Mouse (Mus musculus) heart, embryonic 16.5 days (tissue): Measurements from ENCODE around the gene Fchsd2. TPM values are rescaled to one million over a fixed set of nuclear protein-coding genes. Genes with fewer than 3 reads are reported as not detected.

ENCODE experiments used
- ATAC-seq: fragments of 200-750 bp; cut with Nextera tagmentation; replicated peaks from 2 replicates; pipeline ENCODE4 v1.8.0; 2017; ENCODE audit warnings: moderate number of reproducible peaks; ENCODE audit not compliant: insufficient read depth, low FRiP score; ENCODE audit errors: extremely low read depth
- H3K27ac ChIP-seq: fragments of 300-500 bp; sonication (generic); 2 replicates; pipeline ENCODE4 v1.5.1; 2014; ENCODE audit warnings: mild to moderate bottlenecking, low read length, control low read depth, moderate library complexity
- H3K27me3 ChIP-seq: fragments of 300-500 bp; sonication (generic); 2 replicates; pipeline ENCODE4 v1.6.1; 2014; ENCODE audit warnings: low read length, mixed read lengths; ENCODE audit not compliant: control insufficient read depth, insufficient read depth
- H3K36me3 ChIP-seq: fragments of 300-500 bp; sonication (generic); 2 replicates; pipeline ENCODE4 v1.6.1; 2014; ENCODE audit not compliant: control insufficient read depth, insufficient read depth
- H3K4me1 ChIP-seq: fragments of 300-500 bp; sonication (generic); 2 replicates; pipeline ENCODE4 v1.6.1; 2014; ENCODE audit warnings: low read length, mixed read lengths; ENCODE audit not compliant: control insufficient read depth, insufficient read depth
- H3K4me2 ChIP-seq: fragments of 300-500 bp; sonication (generic); 2 replicates; pipeline ENCODE4 v1.6.1; 2014; ENCODE audit warnings: low read depth, mild to moderate bottlenecking, control low read depth, low read length
- H3K4me3 ChIP-seq: fragments of 300-500 bp; sonication (generic); 2 replicates; pipeline ENCODE4 v1.5.1; 2014; ENCODE audit warnings: mild to moderate bottlenecking, control low read depth, low read length
- H3K9ac ChIP-seq: fragments of 300-500 bp; sonication (generic); 2 replicates; pipeline ENCODE4 v1.6.1; 2014; ENCODE audit warnings: low read length, control low read depth
- H3K9me3 ChIP-seq: fragments of 300-500 bp; sonication (generic); replicated peaks from 2 replicates; pipeline ENCODE4 v1.6.1; 2016; ENCODE audit warnings: low read length; ENCODE audit not compliant: control insufficient read depth
- WGBS: fragments of 180-500 bp; shearing (Covaris S2); extraction: QIAGEN DNeasy Blood & Tissue Kit; methylation state at CpG from one replicate; pipeline ENCODE4 v1.1.7; 2014; 5-methylcytosine and 5-hydroxymethylcytosine counted together
- polyA plus RNA-seq: library from polyadenylated mRNA; unstranded; fragments of >200 nt; fragmentation: Nextera tagmentation; extraction: Ambion mirVana; gene quantifications from 2 replicates; pipeline ENCODE4 v1.2.1, GENCODE M21; 2015

Fchsd2 gene
- polyA plus RNA-seq, 1 experiment from 2014 or later = 16.4 TPM

DNA sequence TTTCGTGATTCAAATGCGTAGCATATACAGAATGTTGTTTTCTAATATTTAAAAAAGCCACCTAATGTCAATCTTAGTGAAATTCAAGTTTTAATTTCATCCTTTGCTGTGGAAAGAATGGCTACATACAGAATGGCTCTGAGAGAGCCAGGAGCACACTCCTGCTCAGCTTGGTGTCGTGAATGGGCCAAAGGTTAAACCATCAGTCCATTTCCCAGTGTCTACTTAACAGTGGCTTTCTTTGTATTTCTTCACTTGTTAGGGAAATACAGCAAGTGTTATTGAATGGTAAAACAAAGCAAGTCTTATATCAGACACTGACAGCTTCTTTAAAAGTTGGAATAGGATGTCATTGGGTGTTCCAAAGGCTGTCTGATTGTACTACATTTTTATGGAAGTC is 80.7 kb downstream of the Fchsd2 start:
- ATAC-seq = no peak
- 94% methylated on average over 3 of the region's 3 CpGs for WGBS
- peaks cover 8% of the 10 kb centered on the region for H3K4me1 ChIP-seq
- no peak overlapping the region for H3K27ac ChIP-seq
- H3K9ac ChIP-seq = no peak overlapping the region
- no peak overlapping the region for H3K4me2 ChIP-seq
- H3K36me3 ChIP-seq = no peaks in the 10 kb centered on the region
- H3K9me3 ChIP-seq = no peaks in the 10 kb centered on the region
- H3K4me3 ChIP-seq = no peak overlapping the region
- H3K27me3 ChIP-seq = no peaks in the 10 kb centered on the region

GRCm38 (mm10) chr7:101178751-101179150 is 86.1 kb downstream of the Fchsd2 start:
- H3K9me3 ChIP-seq = no peaks in the 10 kb centered on the region
- H3K27ac ChIP-seq = peak overlapping the region; percentile 83
- peak; percentile 55; the same call in 1 of the 2 replicates for ATAC-seq
- H3K4me1 ChIP-seq = peaks cover 10% of the 10 kb centered on the region
- H3K9ac ChIP-seq = no peak overlapping the region; the same call in 1 of the 2 replicates
- H3K27me3 ChIP-seq = no peaks in the 10 kb centered on the region
- no peak overlapping the region for H3K4me3 ChIP-seq
- 42% methylated on average over 2 of the region's 2 CpGs for WGBS
- H3K36me3 ChIP-seq = no peaks in the 10 kb centered on the region
- H3K4me2 ChIP-seq = peak overlapping the region; percentile 52

GRCm38 (mm10) chr7:101191326-101191969 is 98.8 kb downstream of the Fchsd2 start:
- H3K4me3 ChIP-seq = no peak overlapping the region
- no peak for ATAC-seq

DNA sequence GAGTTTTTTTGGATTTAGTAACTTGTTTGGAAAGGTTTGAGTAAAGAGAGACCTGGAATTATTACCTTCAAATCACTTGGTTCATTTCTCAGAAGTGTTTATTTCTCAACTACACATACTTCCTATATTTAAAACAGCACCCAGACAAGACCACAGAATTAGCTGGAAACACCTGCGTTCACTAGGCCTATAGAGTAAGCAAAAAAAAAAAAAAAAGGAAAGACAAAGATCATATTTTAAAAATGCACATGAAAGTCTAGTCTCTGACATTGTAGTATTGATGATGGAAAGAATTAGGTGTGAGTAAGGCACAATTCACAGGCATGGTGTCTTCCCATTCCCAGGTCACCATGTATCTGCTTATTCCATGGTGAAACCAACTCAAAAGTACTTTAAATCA is 118.2 kb downstream of the Fchsd2 start:
- WGBS = 91% methylated on average over 1 of the region's 1 CpGs
- Histone ChIP-seq H3K9ac (no peak overlapping the region), H3K27ac (no peak overlapping the region), H3K9me3 (no peaks in the 10 kb centered on the region), H3K36me3 (0 out of 2 replicates have a peak, but pooled peaks cover 2% of the 10 kb centered on the region), H3K27me3 (no peaks in the 10 kb centered on the region), H3K4me3 (no peak overlapping the region), H3K4me1 (no peaks in the 10 kb centered on the region), H3K4me2 (no peak overlapping the region)
- no peak for ATAC-seq

More at GRCm38 (mm10) chr7:101191326-101191969, 98.8 kb downstream of the Fchsd2 start:
- Histone ChIP-seq H3K4me2 (no peak overlapping the region), H3K27me3 (no peaks in the 10 kb centered on the region), H3K4me1 (no peaks in the 10 kb centered on the region), H3K36me3 (peaks cover 9% of the 10 kb centered on the region), H3K9me3 (no peaks in the 10 kb centered on the region), H3K9ac (no peak overlapping the region), H3K27ac (no peak overlapping the region)
- WGBS = 72% methylated on average over 3 of the region's 3 CpGs

DNA sequence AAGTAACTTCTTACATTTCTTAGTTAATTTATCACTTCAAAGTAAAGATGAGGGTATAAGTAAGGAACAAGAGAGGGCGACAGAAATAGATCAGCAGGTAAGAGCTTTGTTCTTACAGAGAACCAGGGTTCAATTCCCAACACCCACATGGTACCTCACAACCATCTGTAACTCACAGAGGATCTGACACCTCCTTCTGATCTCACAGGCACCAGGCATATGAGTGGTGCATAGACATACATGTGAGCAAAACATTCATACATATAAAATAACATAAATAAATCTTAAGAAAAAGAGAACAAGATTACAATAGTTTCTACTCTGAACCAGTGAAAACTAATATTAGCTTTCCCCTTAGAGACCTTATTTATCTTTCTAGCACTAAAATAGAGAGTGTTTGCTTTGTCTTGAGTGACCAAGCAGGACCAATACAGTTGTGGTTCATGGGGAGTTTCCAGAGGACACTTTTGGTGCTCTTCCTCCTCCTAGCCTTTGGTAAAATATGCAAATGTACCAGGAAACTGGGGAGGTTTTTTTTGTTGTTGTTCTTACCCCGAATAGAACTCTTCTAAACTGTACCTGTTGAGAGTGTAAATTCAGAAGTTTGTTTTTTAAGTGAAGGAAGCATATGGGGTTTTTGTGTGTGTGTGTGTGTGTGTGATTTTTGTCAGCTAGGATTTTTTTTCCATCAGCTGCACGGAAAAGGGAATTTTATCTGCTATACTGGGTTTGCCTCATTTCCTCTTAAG is 121.0 kb downstream of the Fchsd2 start:
- ATAC-seq = no peak
- H3K27me3 ChIP-seq = no peaks in the 10 kb centered on the region
- no peak overlapping the region for H3K4me3 ChIP-seq
- 0 out of 2 replicates have a peak, but pooled peaks cover 2% of the 10 kb centered on the region for H3K36me3 ChIP-seq
- no peak overlapping the region for H3K9ac ChIP-seq
- H3K9me3 ChIP-seq = no peaks in the 10 kb centered on the region
- no peak overlapping the region for H3K27ac ChIP-seq
- 55% methylated on average over 3 of the region's 3 CpGs for WGBS
- no peak overlapping the region for H3K4me2 ChIP-seq
- H3K4me1 ChIP-seq = no peaks in the 10 kb centered on the region

- ATAC-seq = no peak
- Histone ChIP-seq H3K4me2 (no peak overlapping the region), H3K4me1 (no peaks in the 10 kb centered on the region), H3K27ac (no peak overlapping the region), H3K27me3 (no peaks in the 10 kb centered on the region), H3K36me3 (no peaks in the 10 kb centered on the region), H3K9ac (no peak overlapping the region), H3K9me3 (no peaks in the 10 kb centered on the region), H3K4me3 (no peak overlapping the region)
- WGBS = 82% methylated on average over 2 of the region's 2 CpGs
These were observed 124.1 kb downstream of the Fchsd2 start for GRCm38 (mm10) chr7:101216724-101217123.

GRCm38 (mm10) chr7:101223501-101223900 is 130.8 kb downstream of the Fchsd2 start:
- H3K4me2 ChIP-seq = no peak overlapping the region
- WGBS = 84% methylated on average over 2 of the region's 2 CpGs
- H3K4me3 ChIP-seq = no peak overlapping the region
- no peak overlapping the region for H3K9ac ChIP-seq
- no peaks in the 10 kb centered on the region for H3K9me3 ChIP-seq
- ATAC-seq = no peak
- H3K27ac ChIP-seq = no peak overlapping the region
- no peaks in the 10 kb centered on the region for H3K27me3 ChIP-seq
- H3K4me1 ChIP-seq = peaks cover 2% of the 10 kb centered on the region; the same call in 1 of the 2 replicates
- no peaks in the 10 kb centered on the region for H3K36me3 ChIP-seq

DNA sequence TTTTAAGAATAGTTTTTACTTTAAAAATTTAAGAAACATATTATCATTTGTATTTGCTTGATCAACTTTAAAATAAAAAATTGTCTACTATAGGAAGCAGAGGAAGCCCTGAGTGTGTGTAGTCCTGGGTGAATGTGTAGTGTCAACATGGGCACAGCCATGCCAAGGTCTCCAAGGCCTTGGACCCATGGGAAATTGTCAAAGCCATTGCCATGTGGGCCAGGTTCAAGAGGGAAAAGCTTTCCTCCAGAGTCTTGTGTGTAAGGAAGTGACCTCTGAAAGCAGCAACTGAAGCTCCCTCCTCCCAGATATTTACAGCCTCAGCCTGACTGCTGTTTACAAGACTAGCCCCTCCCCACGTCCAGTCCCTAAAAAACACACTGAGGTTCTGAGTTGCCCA is 136.7 kb downstream of the Fchsd2 start:
- 71% methylated on average over 1 of the region's 1 CpGs for WGBS
- H3K4me3 ChIP-seq = no peak overlapping the region
- ATAC-seq = no peak
- no peak overlapping the region for H3K27ac ChIP-seq
- H3K9me3 ChIP-seq = no peaks in the 10 kb centered on the region
- H3K27me3 ChIP-seq = no peaks in the 10 kb centered on the region
- H3K36me3 ChIP-seq = no peaks in the 10 kb centered on the region; the same call in 1 of the 2 replicates
- H3K4me2 ChIP-seq = no peak overlapping the region
- H3K4me1 ChIP-seq = peaks cover 2% of the 10 kb centered on the region; the same call in 1 of the 2 replicates
- H3K9ac ChIP-seq = no peak overlapping the region

GRCm38 (mm10) chr7:101231458-101231857 is 138.8 kb downstream of the Fchsd2 start:
- ATAC-seq = no peak
- H3K4me3 ChIP-seq = no peak overlapping the region
- H3K36me3 ChIP-seq = no peaks in the 10 kb centered on the region; the same call in 1 of the 2 replicates
- WGBS = 41% methylated on average over 2 of the region's 2 CpGs
- no peak overlapping the region for H3K4me2 ChIP-seq
- no peaks in the 10 kb centered on the region for H3K27me3 ChIP-seq
- H3K9me3 ChIP-seq = no peaks in the 10 kb centered on the region
- H3K9ac ChIP-seq = no peak overlapping the region
- H3K4me1 ChIP-seq = peaks cover 2% of the 10 kb centered on the region; the same call in 1 of the 2 replicates
- no peak overlapping the region for H3K27ac ChIP-seq
